Mouse (Mus musculus): ENCODE measurements around the gene Ampd3.

Gene Ampd3

DNA sequence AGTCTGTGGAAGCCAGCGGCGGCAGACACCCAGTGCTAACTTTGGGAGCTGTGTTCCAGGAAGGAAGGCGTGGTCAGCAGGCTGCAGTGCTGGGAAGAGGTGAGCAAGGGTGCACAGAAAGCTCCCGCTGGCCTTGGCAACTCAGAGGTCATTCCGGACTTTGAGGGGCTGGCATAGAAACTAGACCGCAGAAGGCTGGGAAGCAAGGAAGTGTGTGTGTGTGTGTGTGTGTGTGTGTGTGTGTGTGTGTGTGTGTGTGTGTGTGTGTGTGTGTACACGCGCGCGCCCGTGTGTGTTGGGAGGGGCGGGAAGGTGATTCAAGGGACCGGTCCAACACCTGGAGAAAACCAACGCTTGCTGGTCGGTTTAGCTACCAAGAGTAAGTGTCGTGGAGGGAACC lies at the start of gene Ampd3:
Gene Ampd3 (plus strand): TSS at position 206 of the 400 bp plus-strand sequence.
- no peak for DNase-seq (ENCODE audit: low spot score)

DNA sequence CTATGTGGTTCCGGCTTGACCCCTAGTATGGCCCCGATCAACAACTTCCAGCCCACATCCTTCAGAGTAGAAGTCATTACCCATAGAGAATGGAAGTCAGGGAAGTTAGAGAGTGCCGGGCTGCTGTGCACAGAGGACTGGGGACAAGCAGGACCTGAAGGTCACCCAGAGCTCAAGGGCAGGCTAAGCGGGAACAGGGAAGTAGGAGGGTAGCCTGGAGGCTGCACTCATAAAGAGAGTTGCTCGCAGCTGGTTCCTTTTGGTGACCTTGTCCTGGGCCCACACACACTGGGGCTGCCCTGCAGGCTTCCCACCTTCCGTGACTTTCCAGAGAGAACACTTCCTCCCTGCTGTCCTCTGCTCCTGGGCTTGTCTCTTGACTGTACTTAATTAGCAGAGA lies 49.5 kb upstream of the Ampd3 start:
- DNase-seq (ENCODE audit: low spot score): no peak

DNA sequence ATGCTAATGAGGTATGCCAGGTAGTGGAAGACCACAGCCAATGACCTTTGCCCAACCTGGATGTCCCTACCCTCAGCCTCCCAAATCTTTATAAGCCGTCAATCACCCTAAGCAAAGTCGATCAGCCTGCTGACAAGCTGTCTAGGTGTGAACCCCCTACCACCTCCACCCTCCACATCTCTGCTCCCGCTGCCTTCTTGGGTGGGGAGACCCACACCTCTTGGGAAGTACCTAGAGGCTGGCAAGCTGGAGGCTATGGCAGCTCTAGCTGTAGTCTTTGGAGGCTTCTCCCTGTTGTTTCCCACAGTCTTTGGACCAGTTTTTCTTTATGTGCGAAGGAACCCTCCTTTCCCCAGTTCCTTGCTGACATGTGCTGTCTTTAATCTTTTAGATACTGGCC lies 48.1 kb upstream of the Ampd3 start:
- no peak for DNase-seq (ENCODE audit: low spot score)

DNA sequence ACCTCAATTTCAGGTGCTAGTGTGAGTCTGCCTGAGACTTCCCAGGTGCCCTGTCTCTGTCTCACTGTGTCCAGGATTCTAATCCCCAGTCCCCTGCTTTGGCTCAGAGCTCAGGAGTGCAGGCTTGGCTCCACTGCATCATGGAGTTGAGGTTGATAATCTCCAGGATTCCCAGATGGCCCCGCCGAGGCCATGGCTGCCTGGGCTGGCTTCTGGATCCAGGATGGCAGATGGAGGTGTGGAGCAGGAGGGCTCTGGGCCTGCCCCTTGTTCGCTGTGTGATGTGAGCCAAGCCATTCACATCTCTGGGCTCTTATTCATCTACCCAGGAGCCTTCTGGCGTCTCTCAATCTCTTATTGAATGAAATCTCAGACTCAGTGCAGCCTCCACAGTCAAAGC lies 45.8 kb upstream of the Ampd3 start:
- DNase-seq (ENCODE audit: low spot score): no peak

DNA sequence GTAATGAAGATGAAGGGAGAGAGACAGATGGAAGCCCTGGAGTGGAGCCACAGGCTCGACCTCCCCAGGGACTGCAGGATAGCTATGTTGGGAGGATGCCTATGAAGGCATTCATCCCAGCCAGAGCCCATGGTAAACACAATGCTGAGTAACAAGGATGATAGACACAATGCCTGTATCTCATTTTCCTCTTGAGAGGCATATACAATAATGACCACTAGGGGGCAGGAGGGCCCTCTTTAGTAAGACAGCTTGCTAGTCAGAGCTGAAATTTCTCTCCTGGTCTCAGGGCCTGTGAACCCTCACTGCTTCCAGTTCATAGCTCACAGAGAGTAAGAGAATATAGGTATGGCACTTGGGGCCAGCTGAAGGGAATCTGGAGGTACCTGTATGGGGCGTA lies 41.0 kb upstream of the Ampd3 start:
- DNase-seq (ENCODE audit: low spot score): peak; percentile 58

DNA sequence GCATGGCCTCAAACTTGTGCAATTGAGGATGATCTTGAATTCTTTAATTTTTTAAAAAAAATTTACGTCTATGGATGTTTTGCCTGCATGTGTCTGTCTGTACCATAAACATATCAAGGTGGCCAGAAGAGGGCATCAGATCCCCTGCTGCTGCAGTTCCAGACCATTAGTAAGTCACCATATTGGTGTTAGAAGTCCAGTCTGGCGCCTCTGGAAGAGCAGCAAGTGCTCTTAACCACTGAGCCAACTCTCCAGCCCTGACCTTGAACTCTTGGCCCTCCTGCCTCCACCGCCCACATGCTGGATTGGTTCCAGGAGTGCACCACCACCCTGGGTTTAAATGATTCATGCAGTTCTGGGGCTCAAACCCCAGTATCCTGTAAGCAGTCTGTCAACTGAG lies 39.1 kb upstream of the Ampd3 start:
- peak; percentile 13 for DNase-seq (ENCODE audit: low spot score)

DNA sequence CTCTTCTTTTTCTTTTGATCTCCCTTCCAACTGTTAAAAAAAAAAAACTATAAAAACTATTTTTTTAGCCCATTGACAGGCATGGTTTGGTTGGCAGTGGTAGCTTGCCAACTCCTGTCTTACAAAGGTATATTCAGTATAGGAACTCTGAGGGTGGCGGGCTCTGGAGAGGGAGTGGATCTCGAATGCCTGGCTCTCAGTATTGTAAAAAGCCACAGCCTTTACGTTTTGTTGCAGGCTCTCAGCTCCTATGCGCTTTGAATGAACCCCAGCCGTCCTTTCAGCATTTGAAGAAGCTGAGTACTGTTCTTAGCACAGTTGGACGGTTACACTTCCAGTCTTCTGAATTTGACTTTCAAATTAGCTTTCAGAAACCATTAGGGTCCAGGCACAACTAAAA lies 38.7 kb upstream of the Ampd3 start:
- no peak for DNase-seq (ENCODE audit: low spot score)

DNA sequence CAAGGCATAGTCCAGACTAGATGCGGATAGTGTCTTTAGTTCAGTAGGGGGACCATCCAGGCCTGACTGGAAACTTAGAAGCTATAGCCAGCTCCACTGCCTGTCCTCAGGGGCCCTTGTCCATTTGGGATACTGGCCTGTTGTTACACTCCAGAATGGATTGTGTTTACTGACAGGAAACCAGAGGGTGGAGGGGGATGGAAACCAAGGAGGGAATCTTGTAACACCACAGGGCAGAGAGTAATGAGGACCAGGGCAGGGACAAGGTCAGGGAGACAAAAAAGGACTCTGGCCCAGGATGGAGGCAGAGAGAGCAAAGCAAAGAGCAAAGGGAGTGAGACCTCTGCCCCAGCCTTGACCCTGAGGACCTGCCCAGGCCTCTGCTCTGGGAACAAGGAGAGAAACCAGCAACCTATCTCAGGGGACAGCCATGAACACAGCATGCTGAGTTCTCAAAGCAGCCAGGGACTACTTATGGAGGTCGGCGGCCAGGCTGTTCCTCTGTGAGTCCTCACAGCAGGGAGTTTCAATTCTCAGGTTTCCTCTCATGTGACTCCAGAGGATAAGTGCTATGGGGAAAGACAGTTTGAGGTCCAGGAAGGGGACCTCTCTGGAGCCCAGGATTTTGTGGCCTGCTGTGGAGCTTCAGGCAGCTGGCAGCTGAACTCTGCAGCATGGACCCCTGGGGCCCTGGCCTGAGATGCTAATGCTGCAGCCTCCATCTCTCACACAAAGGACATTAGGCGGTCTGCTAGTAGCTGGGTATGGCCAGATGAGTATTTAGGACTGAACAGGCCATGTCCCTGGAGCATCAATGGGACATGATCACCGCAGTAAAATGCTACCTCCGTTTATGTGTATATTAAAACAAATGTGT lies 36.7 kb upstream of the Ampd3 start:
- DNase-seq (ENCODE audit: low spot score): no peak

DNA sequence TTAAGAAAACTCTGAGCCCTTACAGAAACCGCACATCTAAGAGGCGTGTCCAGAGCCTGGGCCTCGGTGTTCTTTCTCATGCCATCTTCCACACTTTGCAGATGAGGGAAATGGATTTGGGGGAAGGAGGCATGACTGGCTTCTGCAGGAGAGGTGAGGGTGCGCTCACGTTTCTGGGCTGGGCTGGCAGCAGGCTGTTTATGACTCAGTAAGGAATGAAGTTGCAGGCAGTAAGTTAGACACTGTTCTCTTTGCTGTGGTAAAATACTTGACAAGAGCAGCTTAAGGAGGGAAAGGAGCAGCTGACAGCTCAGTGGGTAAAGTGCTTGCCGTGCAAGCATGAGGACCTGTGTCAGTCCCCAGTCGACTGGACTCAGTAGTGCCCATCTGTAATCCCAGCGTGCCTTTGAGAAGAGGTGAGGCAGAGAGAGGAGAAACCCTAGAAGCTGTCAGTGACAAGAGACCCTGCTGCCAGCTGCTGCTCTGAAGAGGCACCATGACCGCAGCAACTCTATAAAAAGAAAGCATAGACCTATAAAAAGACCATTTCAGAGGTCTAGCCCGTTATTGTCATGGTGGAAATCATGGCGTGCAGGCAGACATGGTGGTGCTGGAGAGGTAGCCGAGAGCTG lies 35.9 kb upstream of the Ampd3 start:
- DNase-seq (ENCODE audit: low spot score): no peak

DNA sequence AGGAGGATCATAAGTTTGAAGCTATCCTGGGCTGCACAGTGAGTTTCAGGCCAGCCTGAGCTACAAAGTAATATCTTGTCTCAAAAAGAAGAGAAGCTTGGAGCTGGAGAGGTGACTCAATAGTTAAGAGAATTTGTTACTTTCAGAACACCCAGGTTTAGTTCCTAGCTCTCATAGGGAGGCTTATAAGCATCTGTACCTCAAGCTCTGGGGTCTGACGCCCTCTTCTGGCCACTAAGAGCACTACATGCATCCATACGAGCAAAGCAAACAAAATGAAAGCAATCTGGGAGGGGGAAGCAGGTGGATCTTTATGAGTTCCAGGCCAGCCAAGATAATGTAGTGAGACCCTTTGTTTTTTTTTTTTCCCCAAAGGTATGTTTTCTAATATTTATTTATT lies 31.1 kb upstream of the Ampd3 start:
- no peak for DNase-seq (ENCODE audit: low spot score)

DNA sequence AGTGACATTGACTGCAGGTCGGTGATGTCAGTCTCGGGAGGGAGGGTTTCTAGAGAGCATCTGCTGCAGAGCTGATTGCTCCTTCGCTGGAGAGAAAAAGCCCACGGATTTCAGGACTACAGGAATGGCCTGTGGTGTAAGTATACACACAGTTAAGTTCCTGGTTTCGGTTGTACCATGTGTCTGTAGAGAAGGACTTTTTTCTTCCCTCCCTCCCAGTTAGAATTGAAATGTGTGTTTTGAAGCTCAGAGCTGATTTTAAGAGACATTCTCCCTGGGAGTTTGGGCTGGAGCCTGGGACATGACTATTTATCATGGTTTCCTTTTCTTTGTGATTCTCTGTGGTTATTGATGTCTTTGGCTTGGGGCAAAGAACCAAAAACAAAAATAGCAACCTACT lies 28.2 kb upstream of the Ampd3 start:
- no peak for DNase-seq (ENCODE audit: low spot score)

DNA sequence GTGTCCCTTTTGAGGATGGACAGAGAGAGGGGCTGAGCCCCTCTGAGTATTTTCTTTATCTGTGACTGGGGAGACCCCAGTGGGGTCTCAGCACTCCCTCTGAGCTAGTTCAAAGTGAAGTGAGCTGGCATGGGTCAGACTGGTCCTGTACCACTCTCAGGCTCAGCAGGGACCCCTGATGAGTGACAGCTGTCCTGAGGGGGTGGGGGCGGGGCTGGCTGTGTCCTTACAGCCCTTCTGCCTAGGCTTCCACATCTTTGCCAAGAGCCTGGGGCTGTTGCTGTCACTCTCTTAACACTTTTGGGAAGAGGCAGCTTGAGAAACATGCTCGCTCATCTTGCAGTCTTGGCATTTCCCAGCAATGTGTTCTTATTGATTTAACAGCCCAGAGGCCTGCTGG lies 27.8 kb upstream of the Ampd3 start:
- no peak for DNase-seq (ENCODE audit: low spot score)

DNA sequence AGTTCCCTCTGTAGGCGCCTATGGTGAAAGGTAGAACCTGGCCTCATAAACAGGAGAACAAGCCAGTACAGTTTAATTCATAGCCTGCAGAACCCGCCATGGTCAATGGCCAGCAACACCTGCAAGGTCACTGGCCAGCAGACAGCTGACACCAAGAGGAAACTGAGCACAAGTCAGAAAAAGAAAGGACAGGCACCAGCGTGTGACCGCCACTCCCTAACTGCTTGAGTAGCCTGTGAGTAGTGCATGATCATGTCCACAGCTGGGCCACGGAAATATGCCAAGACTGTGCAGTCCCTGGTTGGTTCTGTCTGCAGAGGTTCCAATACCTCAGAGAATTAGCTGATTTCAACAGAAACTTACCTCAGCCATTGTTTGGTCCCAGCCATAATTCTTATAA lies 26.0 kb upstream of the Ampd3 start:
- no peak for DNase-seq (ENCODE audit: low spot score)

DNA sequence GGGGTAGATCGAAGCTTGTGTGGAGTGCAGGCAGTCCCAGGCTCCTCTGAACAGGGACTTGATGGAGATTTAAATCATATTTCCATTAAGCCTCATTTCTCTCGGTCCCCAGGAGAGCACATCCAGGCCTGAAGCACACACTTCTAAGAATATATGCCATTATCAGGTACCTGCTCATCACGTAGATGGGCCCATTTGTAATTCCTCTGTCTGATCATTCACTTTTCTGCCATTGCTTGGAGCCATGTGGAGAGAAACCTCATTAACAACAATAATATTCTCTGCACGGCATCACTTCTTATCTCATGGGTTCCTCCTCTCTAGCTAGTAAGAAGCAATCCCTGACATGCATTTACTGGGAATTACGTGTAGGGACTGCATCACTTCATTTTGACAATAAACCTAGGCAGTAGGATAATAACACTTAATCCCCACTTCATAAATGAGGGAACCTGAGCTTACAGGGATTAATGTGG lies 21.9 kb upstream of the Ampd3 start:
- no peak for DNase-seq (ENCODE audit: low spot score)

DNA sequence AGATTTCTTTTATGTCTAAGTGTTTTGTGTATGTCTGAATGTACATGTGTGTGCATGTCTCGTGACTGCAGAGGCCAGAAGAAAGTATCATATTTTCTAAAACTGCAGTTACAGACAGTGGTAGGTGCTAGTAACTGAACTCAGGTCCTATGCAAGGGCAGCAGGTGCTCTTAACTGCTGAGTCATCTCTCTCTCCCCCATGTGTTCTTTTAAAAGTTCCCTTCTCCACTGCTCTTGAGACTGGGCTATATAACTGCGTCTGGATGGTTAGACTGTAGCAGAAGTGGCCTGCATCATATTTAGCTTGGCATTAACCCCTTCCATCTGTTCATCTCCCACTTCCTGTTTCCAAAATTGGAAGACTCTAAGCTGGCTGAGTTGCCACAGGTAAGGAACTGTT lies 21.2 kb upstream of the Ampd3 start:
- no peak for DNase-seq (ENCODE audit: low spot score)

DNA sequence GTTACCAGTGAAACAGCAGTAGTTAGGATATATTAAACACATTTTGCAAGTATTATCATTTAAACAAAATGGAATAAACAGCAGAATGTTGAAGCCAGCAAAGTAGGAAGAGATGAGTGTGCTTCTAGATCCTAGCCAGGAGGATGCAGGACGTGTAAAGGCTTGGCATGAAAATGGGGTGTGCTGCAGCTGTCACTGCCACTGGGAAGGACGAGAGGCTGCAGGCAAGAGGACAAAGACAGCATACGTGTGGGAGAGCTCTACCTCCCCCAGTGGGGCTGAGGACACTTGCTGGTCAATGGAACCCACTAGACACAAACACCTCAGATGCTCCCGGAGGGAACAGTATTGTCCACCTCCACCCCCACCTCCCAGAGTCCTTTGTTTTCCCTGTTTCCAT lies 17.2 kb upstream of the Ampd3 start:
- DNase-seq (ENCODE audit: low spot score): no peak

DNA sequence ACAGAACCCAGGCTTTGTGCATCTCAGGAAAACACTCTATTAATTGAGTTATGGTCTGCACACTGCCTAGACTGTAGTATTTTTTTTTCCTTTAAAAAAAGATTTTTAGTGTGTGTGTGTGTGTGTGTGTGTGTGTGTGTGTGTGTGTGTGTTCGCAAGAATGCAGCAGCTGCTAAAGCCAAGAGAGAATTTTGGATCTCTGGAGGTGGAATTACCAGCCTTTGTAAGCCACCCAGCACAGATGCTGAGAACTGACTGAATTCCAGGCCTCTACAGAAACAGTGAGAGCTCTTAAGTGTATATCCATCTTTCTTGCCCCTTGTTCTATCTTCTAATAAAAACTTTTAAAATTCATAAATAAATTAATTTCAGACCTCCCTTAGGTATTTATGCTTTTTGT lies 16.4 kb upstream of the Ampd3 start:
- DNase-seq (ENCODE audit: low spot score): no peak

DNA sequence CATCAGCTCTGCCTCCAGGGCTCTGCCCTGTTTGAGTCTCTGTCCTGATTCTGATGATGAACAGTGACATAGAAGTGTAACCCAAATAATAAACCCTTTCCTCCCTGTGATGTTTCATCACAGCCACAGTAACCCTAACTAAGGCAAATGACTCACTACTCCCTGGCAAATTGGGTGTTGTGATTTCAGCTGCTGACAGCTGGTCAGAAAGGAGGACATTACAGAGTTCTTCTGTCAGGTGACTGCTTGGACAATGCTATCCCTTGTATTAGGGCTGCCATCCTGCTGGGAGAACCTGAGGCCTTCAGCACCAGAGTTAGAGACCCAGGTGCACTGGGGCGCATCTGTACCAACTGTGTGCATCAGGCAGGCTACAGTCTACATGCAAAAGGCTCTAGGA lies 14.7 kb upstream of the Ampd3 start:
- DNase-seq (ENCODE audit: low spot score): no peak

DNA sequence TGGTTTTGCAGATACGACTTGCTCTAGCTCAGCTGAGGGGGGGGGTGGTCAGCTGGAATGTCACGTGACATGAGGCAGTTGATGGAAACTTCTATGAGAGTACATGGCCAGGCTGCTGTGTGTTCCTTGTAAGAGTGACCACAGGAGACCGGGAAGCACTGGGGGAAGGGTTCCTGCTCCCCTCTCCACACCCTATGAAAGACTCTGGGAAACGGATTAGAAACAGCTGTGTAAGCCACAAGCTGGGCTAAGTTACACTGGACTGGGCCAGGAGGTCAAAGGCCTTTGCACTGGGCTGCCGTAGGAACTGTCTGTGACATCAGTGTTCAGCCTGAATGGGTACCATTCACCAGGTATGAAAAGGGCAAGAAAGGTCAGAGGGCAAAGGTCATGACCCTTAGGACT lies 14.1 kb upstream of the Ampd3 start:
- DNase-seq (ENCODE audit: low spot score): no peak

DNA sequence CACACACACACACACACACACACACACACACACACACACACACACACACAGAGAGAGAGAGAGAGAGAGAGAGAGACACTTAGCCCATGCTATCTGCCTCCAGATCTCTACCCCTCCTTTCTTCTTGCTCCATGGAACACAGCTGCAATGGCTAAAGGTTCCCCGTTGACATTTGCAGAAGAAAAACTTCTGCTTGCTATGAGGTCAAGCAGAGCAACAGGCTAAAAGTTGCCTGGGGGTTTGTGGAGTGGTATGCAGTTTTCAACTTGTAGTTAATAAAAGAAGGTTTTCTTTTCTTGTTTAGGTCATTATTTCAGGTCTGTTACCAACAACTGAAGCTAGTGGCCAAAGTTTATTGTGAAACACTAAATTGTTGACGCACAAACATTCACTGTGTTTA lies 11.6 kb upstream of the Ampd3 start:
- no peak for DNase-seq (ENCODE audit: low spot score)

DNA sequence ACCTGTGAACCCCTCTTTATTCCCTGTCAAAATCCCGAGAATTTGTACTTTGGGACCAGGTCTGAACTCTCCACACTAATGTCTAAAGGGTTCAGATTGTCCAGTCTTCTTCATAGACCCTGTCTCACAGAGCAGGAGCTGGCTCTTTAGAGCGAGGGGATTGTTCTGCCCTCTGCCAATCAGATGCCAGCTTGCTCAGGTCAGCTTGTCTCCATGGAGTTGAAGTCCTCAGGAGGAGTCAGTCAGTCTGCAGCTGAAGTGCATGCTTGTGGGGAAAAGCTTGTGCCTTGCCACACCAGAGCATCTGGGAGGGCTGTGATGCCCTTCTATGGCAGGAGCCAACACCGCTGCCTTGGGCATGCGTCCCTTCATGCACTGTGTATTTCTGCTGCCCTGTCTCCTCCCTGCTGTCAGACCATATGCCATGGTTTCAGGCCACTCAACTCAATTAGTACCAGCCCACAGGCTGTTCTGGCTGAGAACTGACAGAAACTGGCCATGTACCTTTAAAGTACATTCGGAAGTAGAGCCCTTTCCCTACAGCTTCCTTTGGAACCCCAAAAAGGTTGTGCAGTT lies 5.3 kb upstream of the Ampd3 start:
- no peak for DNase-seq (ENCODE audit: low spot score)

DNA sequence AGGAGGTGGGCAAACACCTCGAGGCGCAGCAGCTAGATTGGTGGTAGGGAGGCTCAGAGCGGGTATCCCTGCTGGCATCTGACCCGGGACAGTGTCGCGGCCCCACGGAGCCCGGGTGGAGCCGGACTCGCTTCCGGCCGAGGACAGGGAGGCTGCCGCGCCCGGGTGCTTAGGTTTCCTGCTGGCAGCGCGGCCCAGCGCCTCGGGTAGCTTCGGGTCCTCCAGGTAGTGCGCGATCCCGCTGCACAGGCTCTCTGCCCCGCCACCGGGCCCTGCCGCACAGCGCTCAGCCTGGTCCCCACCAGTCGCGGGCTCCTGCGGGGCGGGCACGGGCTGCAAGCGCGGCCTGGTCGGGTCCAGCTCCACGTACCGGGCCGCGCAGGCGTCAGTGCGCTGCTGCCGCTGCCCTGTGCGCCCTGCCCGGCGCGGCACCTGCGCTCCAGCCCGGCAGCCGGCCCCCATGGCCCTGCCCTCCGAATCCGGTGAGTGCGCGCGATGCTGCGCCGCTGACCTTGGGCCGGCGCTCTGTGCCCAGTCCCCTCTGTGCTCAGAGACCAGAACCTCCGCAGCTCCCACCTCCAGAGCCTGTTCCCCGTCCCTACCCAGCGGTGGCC lies 552 bp downstream of the Ampd3 start:
- DNase-seq (ENCODE audit: low spot score): no peak

DNA sequence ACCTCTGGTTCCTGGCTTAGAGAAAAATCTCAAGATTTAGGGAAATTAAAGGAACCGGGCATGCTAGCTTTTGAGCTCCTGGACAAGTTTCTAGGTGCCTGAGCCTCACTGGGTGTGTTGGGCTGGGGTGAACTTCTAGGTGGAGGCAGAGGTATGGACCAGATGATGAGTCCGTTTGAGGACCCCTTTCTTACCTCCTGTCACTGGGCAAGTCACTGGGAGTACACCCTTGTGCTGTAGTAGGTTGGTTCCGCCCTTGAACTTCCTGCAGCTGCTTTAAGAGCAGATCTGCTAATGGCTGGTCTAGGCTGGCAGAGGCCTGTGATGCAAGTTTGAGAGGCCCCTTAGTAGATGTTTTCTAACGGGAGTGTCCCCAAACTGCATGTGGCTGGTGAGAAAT lies 1.1 kb downstream of the Ampd3 start:
- peak; percentile 47 for DNase-seq (ENCODE audit: low spot score)
